Mouse (Mus musculus): ENCODE measurements around the gene Hist1h3h.

DNA sequence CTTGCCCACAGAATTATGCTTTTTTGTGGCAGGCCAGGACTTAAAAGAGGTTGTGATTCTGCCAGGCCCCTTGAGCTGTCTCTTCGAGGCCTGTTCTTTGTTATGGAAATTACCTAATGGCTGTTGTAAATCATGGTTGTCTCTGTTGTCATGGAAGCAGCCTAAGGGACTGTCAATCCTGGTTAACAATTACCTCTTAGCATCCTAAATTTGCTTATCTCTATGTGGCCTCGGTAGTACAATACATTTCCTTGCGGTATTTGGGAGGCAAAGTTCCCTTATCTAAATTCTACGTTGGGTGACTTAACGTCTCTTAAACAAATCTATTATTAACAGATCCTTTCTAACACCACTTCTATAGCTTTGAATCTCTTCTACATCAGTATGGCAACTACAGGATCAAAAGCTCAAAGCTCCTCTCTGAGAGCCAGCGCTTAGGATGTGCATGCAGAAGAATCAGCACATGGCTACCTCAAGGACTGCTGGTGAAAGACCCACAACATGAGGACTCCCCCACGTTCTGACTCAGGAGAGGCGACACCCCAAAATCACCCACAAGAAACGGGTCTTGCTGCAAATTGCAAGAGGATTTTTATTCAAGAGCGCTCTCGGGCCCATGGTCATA lies 10.6 kb downstream of the Hist1h3h start:
- TF ChIP-seq CTCF (IDR thresholded peaks at IDR 0.05; ENCODE audit: extremely low read depth, insufficient read depth, insufficient read length, insufficient replicate concordance) (no peak), POLR2A (IDR thresholded peaks at IDR 0.05; ENCODE audit: low read depth, low read length) (no peak)

Data from spleen, adult 2 months (tissue).